Mouse (Mus musculus) erythroid progenitor cell, adult 5-6 weeks (primary cell): ENCODE data around the gene Amt. TPM values are rescaled to one million over a fixed set of nuclear protein-coding genes. Genes with fewer than 3 reads are reported as not detected.

Source experiments
- total RNA-seq, 2 experiments: library from RNA; stranded (forward) in 1 of 2; stranded (reverse) in 1 of 2; fragments of 150-400 nt in 1 of 2; fragments of 186-747, 209-891 nt in 1 of 2; gene quantifications; 2 replicates each; pipeline versions ENCODE4 v1.2.3 to v1.2.4; 2015 to 2017; ENCODE audit warnings: low replicate concordance in 2 of 2

Gene Amt
- total RNA-seq, 2 experiments from 2014 or later = not detected

Other genes starting within 250 kb of the Amt start
- gene Gmppb, start 247.6 kb upstream of the Amt start, total RNA-seq (2015; ENCODE audit: low replicate concordance) = 5.8 and 5.9 TPM in 2 replicates
- gene Gmppb, start 247.6 kb upstream of the Amt start, total RNA-seq (2017; ENCODE audit: low replicate concordance) = 6.4 and 13.9 TPM in 2 replicates
- gene Amigo3, start 243.7 kb upstream of the Amt start, total RNA-seq (2015; ENCODE audit: low replicate concordance) = 2.2 TPM in 1 of 2 replicates, not detected in the other
- gene Amigo3, start 243.7 kb upstream of the Amt start, total RNA-seq (2017; ENCODE audit: low replicate concordance) = 1.1 and 3.6 TPM in 2 replicates
- 22.0 and 63.3 TPM in 2 replicates for gene Mst1, start 216.4 kb upstream of the Amt start, total RNA-seq (2015; ENCODE audit: low replicate concordance)
- gene Mst1, start 216.4 kb upstream of the Amt start, total RNA-seq (2017; ENCODE audit: low replicate concordance) = 7.7 and 14.1 TPM in 2 replicates
- gene Rnf123, start 213.5 kb upstream of the Amt start, total RNA-seq (2015; ENCODE audit: low replicate concordance) = 1,337 and 1,464 TPM in 2 replicates
- 890 and 970 TPM in 2 replicates for gene Rnf123, start 213.5 kb upstream of the Amt start, total RNA-seq (2017; ENCODE audit: low replicate concordance)
- 265 and 389 TPM in 2 replicates for gene Apeh, start 202.2 kb upstream of the Amt start, total RNA-seq (2015; ENCODE audit: low replicate concordance)
- gene Apeh, start 202.2 kb upstream of the Amt start, total RNA-seq (2017; ENCODE audit: low replicate concordance) = 454 and 497 TPM in 2 replicates
- gene Bsn, start 106.5 kb upstream of the Amt start, total RNA-seq (2015; ENCODE audit: low replicate concordance) = under 0.01 and 0.42 TPM in 2 replicates
- gene Bsn, start 106.5 kb upstream of the Amt start, total RNA-seq (2017; ENCODE audit: low replicate concordance) = 1.5 TPM in 1 of 2 replicates, not detected in the other
- 11.2 and 14.3 TPM in 2 replicates for gene Dag1, start 32.9 kb upstream of the Amt start, total RNA-seq (2015; ENCODE audit: low replicate concordance)
- 5.4 and 6.3 TPM in 2 replicates for gene Dag1, start 32.9 kb upstream of the Amt start, total RNA-seq (2017; ENCODE audit: low replicate concordance)
- gene Nicn1, start 6.4 kb upstream of the Amt start, total RNA-seq (2015; ENCODE audit: low replicate concordance) = not detected in 2 replicates
- gene Nicn1, start 6.4 kb upstream of the Amt start, total RNA-seq (2017; ENCODE audit: low replicate concordance) = 0.64 and 0.91 TPM in 2 replicates
- 157 and 175 TPM in 2 replicates for gene Rhoa, start 9.3 kb downstream of the Amt start, total RNA-seq (2015; ENCODE audit: low replicate concordance)
- 253 and 313 TPM in 2 replicates for gene Rhoa, start 9.3 kb downstream of the Amt start, total RNA-seq (2017; ENCODE audit: low replicate concordance)
- 5.9 and 11.5 TPM in 2 replicates for gene Tcta, start 9.3 kb downstream of the Amt start, total RNA-seq (2015; ENCODE audit: low replicate concordance)
- gene Tcta, start 9.3 kb downstream of the Amt start, total RNA-seq (2017; ENCODE audit: low replicate concordance) = 2.3 and 2.4 TPM in 2 replicates
- 4,218 and 4,387 TPM in 2 replicates for gene Gpx1, start 42.0 kb downstream of the Amt start, total RNA-seq (2015; ENCODE audit: low replicate concordance)
- gene Gpx1, start 42.0 kb downstream of the Amt start, total RNA-seq (2017; ENCODE audit: low replicate concordance) = 2,703 and 2,741 TPM in 2 replicates
- gene Usp4, start 51.0 kb downstream of the Amt start, total RNA-seq (2015; ENCODE audit: low replicate concordance) = 162 and 251 TPM in 2 replicates
- gene Usp4, start 51.0 kb downstream of the Amt start, total RNA-seq (2017; ENCODE audit: low replicate concordance) = 123 and 148 TPM in 2 replicates
- gene 1700102P08Rik, start 96.0 kb downstream of the Amt start, total RNA-seq (2015; ENCODE audit: low replicate concordance) = 2.1 and 2.2 TPM in 2 replicates
- gene 1700102P08Rik, start 96.0 kb downstream of the Amt start, total RNA-seq (2017; ENCODE audit: low replicate concordance) = 1.2 and 4.6 TPM in 2 replicates
- gene Ccdc36, start 131.6 kb downstream of the Amt start, total RNA-seq (2015; ENCODE audit: low replicate concordance) = not detected in 2 replicates
- gene Ccdc36, start 131.6 kb downstream of the Amt start, total RNA-seq (2017; ENCODE audit: low replicate concordance) = 1.1 TPM in 1 of 2 replicates, not detected in the other
- gene BC048562, start 139.6 kb downstream of the Amt start, total RNA-seq (2015; ENCODE audit: low replicate concordance) = not detected in 2 replicates
- gene BC048562, start 139.6 kb downstream of the Amt start, total RNA-seq (2017; ENCODE audit: low replicate concordance) = not detected in 2 replicates
- 3.4 and 23.4 TPM in 2 replicates for gene Ccdc71, start 163.7 kb downstream of the Amt start, total RNA-seq (2015; ENCODE audit: low replicate concordance)
- 9.5 and 14.6 TPM in 2 replicates for gene Ccdc71, start 163.7 kb downstream of the Amt start, total RNA-seq (2017; ENCODE audit: low replicate concordance)
- 2.5 and 2.9 TPM in 2 replicates for gene Klhdc8b, start 164.7 kb downstream of the Amt start, total RNA-seq (2015; ENCODE audit: low replicate concordance)
- 5.4 TPM in 1 of 2 replicates, not detected in the other for gene Klhdc8b, start 164.7 kb downstream of the Amt start, total RNA-seq (2017; ENCODE audit: low replicate concordance)
- not detected in 2 replicates for gene Lamb2, start 182.9 kb downstream of the Amt start, total RNA-seq (2015; ENCODE audit: low replicate concordance)
- gene Lamb2, start 182.9 kb downstream of the Amt start, total RNA-seq (2017; ENCODE audit: low replicate concordance) = not detected in 2 replicates
- 52.6 and 63.7 TPM in 2 replicates for gene Usp19, start 193.7 kb downstream of the Amt start, total RNA-seq (2015; ENCODE audit: low replicate concordance)
- 54.7 and 58.7 TPM in 2 replicates for gene Usp19, start 193.7 kb downstream of the Amt start, total RNA-seq (2017; ENCODE audit: low replicate concordance)
- 67.5 and 85.1 TPM in 2 replicates for gene Qars, start 210.9 kb downstream of the Amt start, total RNA-seq (2015; ENCODE audit: low replicate concordance)
- gene Qars, start 210.9 kb downstream of the Amt start, total RNA-seq (2017; ENCODE audit: low replicate concordance) = 78.3 and 79.2 TPM in 2 replicates
- gene Qrich1, start 220.0 kb downstream of the Amt start, total RNA-seq (2015; ENCODE audit: low replicate concordance) = 92.6 and 141 TPM in 2 replicates
- 117 and 139 TPM in 2 replicates for gene Qrich1, start 220.0 kb downstream of the Amt start, total RNA-seq (2017; ENCODE audit: low replicate concordance)